Mouse (Mus musculus): ENCODE results near the gene Gucy2d.

DNA sequence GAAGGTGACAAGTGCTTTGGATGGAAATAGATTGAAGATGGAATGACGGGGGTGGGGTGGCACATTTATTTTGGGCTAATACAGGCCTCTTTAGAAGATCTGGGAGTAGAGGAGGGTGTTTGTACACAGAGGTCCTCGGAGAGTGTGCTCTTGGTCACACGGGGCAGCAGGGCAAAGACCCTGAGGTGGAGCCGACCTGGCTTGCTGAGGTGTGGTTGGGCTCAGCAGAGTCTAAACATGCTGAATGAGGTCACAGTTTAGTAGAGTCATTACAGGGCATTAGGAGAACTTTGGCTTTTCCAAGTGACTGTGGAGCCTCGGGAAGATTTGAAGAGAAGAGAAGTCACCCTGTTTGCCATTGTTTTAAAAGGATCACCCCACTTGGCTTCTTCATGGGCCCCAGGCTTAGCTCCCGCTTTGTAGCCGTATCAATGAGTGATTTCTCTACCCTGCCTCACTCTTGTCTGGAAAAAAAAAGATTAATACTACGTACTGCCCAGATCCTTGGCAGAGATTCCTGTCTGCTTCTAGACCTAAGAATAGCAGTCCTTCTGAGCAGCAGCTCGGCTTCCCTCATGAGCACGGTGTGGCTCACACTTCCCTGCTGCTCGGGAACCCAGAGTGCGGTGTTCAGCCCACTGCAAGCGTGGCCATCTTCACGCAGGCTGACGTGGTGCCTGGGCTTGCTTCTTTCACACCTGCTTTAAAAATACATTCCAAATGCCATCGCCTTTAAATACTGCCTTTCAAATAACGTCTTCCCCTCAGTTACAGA lies 22.0 kb upstream of the Gucy2d start:
- TF ChIP-seq POLR2A (IDR thresholded peaks at IDR 0.05; ENCODE audit: control insufficient read depth, low read depth, low read length) (no peak), CTCF (IDR thresholded peaks at IDR 0.05; ENCODE audit: control insufficient read depth, insufficient read depth, insufficient replicate concordance, low read depth, low read length) (no peak)
